Mouse (Mus musculus): ENCODE data around the gene Vmn1r177. TPM values are rescaled to one million over a fixed set of nuclear protein-coding genes. Genes with fewer than 3 reads are reported as not detected.
"Not testable (repeated sequence)": the region's sequence is repeated elsewhere in the genome, so short reads cannot be mapped to it uniquely, and the experiment has no call there.

Vmn1r177 gene
- not detected in 2 replicates for polyA plus RNA-seq (2016; fragmentation: Nextera tagmentation; extraction: Ambion mirVana)

GRCm38 (mm10) chr7:23866349-23866748, at the start of gene Vmn1r177:
TSS of gene Vmn1r177 (minus strand) at chr7:23866449.
- not testable (repeated sequence) for ATAC-seq (ENCODE audit: insufficient number of reproducible peaks, low FRiP score); H3K27me3 ChIP-seq (replicated peaks); H3K27ac ChIP-seq (ENCODE audit: poor library complexity, severe bottlenecking); H3K9ac ChIP-seq; H3K4me1 ChIP-seq (replicated peaks); H3K36me3 ChIP-seq; H3K4me2 ChIP-seq; H3K4me3 ChIP-seq
- WGBS = 0% methylated on average over 1 of the region's 1 CpGs
- H3K9me3 ChIP-seq (replicated peaks) = peaks cover 14% of the 10 kb centered on the region

- no peak within 1 kb of the TSS for H3K9ac ChIP-seq
- 72% methylated on average over 1 of the region's 1 CpGs for WGBS
Observed at GRCm38 (mm10) chr7:23891709-23892108, 25.5 kb upstream of the Vmn1r177 start, which contains the start of gene Vmn1r178. TSS of gene Vmn1r178 (plus strand) at chr7:23892009.

DNA sequence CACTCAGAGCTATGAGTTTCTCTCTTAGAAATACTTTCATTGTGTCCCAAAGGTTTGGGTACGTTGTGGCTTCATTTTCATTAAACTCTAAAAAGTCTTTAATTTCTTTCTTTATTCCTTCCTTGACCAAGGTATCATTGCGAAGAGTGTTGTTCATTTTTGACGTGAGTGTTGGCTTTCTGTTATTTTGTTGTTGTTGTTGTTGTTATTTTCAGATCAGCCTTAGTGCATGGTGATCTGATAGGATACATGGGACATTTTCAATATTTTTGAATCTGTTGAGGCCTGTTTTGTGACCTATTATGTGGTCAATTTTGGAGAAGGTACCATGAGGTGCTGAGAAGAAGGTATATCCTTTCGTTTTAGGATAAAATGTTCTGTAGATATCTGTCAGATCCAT, 10.7 kb upstream of the Vmn1r177 start:
- not testable (repeated sequence) for H3K27ac ChIP-seq (ENCODE audit: poor library complexity, severe bottlenecking); H3K4me3 ChIP-seq; H3K4me2 ChIP-seq; H3K27me3 ChIP-seq (replicated peaks); H3K9ac ChIP-seq; H3K36me3 ChIP-seq; H3K4me1 ChIP-seq (replicated peaks); ATAC-seq (ENCODE audit: insufficient number of reproducible peaks, low FRiP score); H3K9me3 ChIP-seq (replicated peaks)
- WGBS = 56% methylated on average over 4 of the region's 4 CpGs

More at GRCm38 (mm10) chr7:23891709-23892108, 25.5 kb upstream of the Vmn1r177 start, which contains the start of gene Vmn1r178:
- ATAC-seq (ENCODE audit: insufficient number of reproducible peaks, low FRiP score) = no peak
- Histone ChIP-seq H3K27ac (ENCODE audit: poor library complexity, severe bottlenecking) (no peak within 1 kb of the TSS), H3K27me3 (replicated peaks) (no peaks in the 10 kb centered on the region), H3K4me1 (replicated peaks) (no peaks in the 10 kb centered on the region), H3K4me3 (no peak within 1 kb of the TSS), H3K9me3 (replicated peaks) (peaks cover 8% of the 10 kb centered on the region; the same call in 1 of the 2 replicates), H3K4me2 (no peak within 1 kb of the TSS), H3K36me3 (no peaks in the 10 kb centered on the region)

DNA sequence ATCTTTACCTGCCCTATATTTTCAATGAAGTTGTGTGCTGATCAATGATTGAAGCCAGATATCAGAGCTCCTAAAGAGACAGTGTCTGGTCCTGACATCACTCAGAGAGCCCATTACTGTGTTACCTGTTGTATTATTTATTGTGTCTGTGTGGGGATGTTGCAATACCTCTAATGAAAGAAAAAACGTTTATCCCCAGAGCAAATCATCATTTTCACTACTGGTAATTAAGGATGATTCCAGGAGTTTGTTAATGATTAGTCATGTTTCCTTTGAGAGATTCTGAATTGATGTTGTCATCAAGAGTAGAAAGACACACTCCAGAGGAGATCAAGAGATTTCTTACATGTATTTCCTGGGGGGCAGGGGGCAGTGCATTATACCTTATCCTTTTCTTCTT, 29.0 kb downstream of the Vmn1r177 start, which contains the start of gene Vmn1r176:
Vmn1r176 (minus strand) TSS at position 101 of the 400 bp plus-strand sequence.
- not testable (repeated sequence) for H3K4me1 ChIP-seq (replicated peaks); H3K27me3 ChIP-seq (replicated peaks); H3K4me3 ChIP-seq; H3K9ac ChIP-seq; H3K27ac ChIP-seq (ENCODE audit: poor library complexity, severe bottlenecking); ATAC-seq (ENCODE audit: insufficient number of reproducible peaks, low FRiP score); H3K4me2 ChIP-seq; H3K36me3 ChIP-seq; H3K9me3 ChIP-seq (replicated peaks)
- WGBS = no CpG with 5 or more reads among the region's 1 CpGs

Other genes starting within 250 kb of the Vmn1r177 start
- gene Vmn1r171, start 235.7 kb downstream of the Vmn1r177 start, polyA plus RNA-seq (2016; fragmentation: Nextera tagmentation; extraction: Ambion mirVana) = not detected in 2 replicates
- gene Vmn1r172, start 208.1 kb downstream of the Vmn1r177 start, polyA plus RNA-seq (2016; fragmentation: Nextera tagmentation; extraction: Ambion mirVana) = not detected in 2 replicates
- gene Vmn1r173, start 165.7 kb downstream of the Vmn1r177 start, polyA plus RNA-seq (2016; fragmentation: Nextera tagmentation; extraction: Ambion mirVana) = not detected in 2 replicates
- not detected in 2 replicates for gene Vmn1r174, start 114.2 kb downstream of the Vmn1r177 start, polyA plus RNA-seq (2016; fragmentation: Nextera tagmentation; extraction: Ambion mirVana)
- not detected in 2 replicates for gene Vmn1r175, start 55.8 kb downstream of the Vmn1r177 start, polyA plus RNA-seq (2016; fragmentation: Nextera tagmentation; extraction: Ambion mirVana)
- gene Vmn1r176, start 29.1 kb downstream of the Vmn1r177 start, polyA plus RNA-seq (2016; fragmentation: Nextera tagmentation; extraction: Ambion mirVana) = not detected in 2 replicates
- gene Vmn1r178, start 25.6 kb upstream of the Vmn1r177 start, polyA plus RNA-seq (2016; fragmentation: Nextera tagmentation; extraction: Ambion mirVana) = not detected in 2 replicates
- not detected in 2 replicates for gene Vmn1r179, start 60.5 kb upstream of the Vmn1r177 start, polyA plus RNA-seq (2016; fragmentation: Nextera tagmentation; extraction: Ambion mirVana)
- not detected in 2 replicates for gene Vmn1r180, start 84.2 kb upstream of the Vmn1r177 start, polyA plus RNA-seq (2016; fragmentation: Nextera tagmentation; extraction: Ambion mirVana)
- gene Vmn1r181, start 108.2 kb upstream of the Vmn1r177 start, polyA plus RNA-seq (2016; fragmentation: Nextera tagmentation; extraction: Ambion mirVana) = not detected in 2 replicates
- not detected in 2 replicates for gene V1rd19, start 135.2 kb upstream of the Vmn1r177 start, polyA plus RNA-seq (2016; fragmentation: Nextera tagmentation; extraction: Ambion mirVana)
- gene Vmn1r183, start 186.8 kb upstream of the Vmn1r177 start, polyA plus RNA-seq (2016; fragmentation: Nextera tagmentation; extraction: Ambion mirVana) = 0.01 TPM in 1 of 2 replicates, not detected in the other
- gene Zfp180, start 215.5 kb upstream of the Vmn1r177 start, polyA plus RNA-seq (2016; fragmentation: Nextera tagmentation; extraction: Ambion mirVana) = 15.5 and 16.1 TPM in 2 replicates
- gene Zfp112, start 245.9 kb upstream of the Vmn1r177 start, polyA plus RNA-seq (2016; fragmentation: Nextera tagmentation; extraction: Ambion mirVana) = 4.2 TPM in 2 replicates